Mouse (Mus musculus) forebrain, embryonic 16.5 days (tissue): ENCODE measurements around the gene Padi3. TPM values are rescaled to one million over a fixed set of nuclear protein-coding genes. Genes with fewer than 3 reads are reported as not detected.

Experiments used
- polyA plus RNA-seq: library from polyadenylated mRNA; unstranded; fragments of >200 nt; fragmentation: Nextera tagmentation; extraction: Ambion mirVana; gene quantifications from 2 replicates; pipeline ENCODE4 v1.2.1, GENCODE M21; 2015

The Padi3 gene
- polyA plus RNA-seq, 1 experiment from 2014 or later = not detected

Other genes with a start within 250 kb of the Padi3 start
- 20.5 and 23.0 TPM in 2 replicates for gene Arhgef10l, start 144.6 kb downstream of the Padi3 start, polyA plus RNA-seq
- 19.1 and 20.1 TPM in 2 replicates for gene Rcc2, start 110.1 kb downstream of the Padi3 start, polyA plus RNA-seq
- 0.10 TPM in 1 of 2 replicates, not detected in the other for gene Padi6, start 68.0 kb downstream of the Padi3 start, polyA plus RNA-seq
- gene Padi4, start 36.4 kb downstream of the Padi3 start, polyA plus RNA-seq = 0.24 TPM in 1 of 2 replicates, not detected in the other
- not detected in 2 replicates for gene Padi1, start 35.1 kb upstream of the Padi3 start, polyA plus RNA-seq
- 0.88 and 1.0 TPM in 2 replicates for gene Padi2, start 95.7 kb upstream of the Padi3 start, polyA plus RNA-seq
- 420 and 438 TPM in 2 replicates for gene Sdhb, start 150.6 kb upstream of the Padi3 start, polyA plus RNA-seq
- gene Atp13a2, start 176.2 kb upstream of the Padi3 start, polyA plus RNA-seq = 126 and 142 TPM in 2 replicates
- gene Mfap2, start 199.8 kb upstream of the Padi3 start, polyA plus RNA-seq = 190 and 202 TPM in 2 replicates
- gene Crocc, start 249.9 kb upstream of the Padi3 start, polyA plus RNA-seq = 6.2 and 6.7 TPM in 2 replicates